Comparison of ENCODE assay signal across 8 mouse cellular contexts in the genomic region with DNA sequence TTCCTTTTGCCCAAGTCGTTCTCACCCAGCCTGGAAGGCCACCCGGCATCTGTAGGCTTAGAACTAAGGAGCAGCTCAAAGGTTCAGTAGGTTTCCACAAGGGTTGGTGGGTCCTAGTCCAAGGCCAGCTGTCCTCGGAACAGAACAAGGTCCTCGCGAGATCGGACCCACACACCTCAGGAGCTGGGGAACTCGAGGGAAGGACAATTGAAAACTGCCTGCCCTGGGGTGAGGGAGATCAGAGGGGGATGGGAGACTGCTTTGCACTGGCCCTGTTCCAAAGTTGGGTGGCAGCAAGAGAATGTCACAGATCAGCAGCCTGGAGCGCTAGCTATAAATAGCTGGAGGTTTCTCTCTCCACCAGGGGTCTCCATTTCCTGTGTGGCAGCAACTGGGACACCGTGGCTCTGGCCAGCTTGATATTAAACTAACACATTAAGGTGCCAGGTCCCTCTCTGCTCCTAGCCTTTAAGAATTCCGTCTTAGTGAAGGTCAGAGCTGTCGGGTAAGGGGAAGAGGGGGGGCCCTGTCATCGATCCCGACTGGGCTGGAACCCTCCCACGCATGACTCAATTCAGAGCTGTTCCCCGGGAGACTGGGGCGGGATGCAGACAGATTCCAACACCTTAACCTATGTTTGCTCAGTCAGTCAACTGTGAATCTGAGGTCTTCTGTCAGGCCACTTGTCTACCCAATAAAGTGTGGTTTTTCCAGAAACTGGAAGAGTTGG. TPM values are rescaled to one million over a fixed set of nuclear protein-coding genes. Genes with fewer than 3 reads are reported as not detected.
DNase-seq lines count a peak whose midpoint lies in the region; ATAC-seq and TF ChIP-seq lines count a peak whose summit lies in the region.

No protein-coding gene starts in this region.

- no peak for TF ChIP-seq CTCF in embryonic fibroblast, embryonic 13.5 days (IDR thresholded peaks at IDR 0.05; ENCODE audit: borderline replicate concordance, insufficient read depth, low read length)
- TF ChIP-seq CTCF in liver, postnatal 0 days (IDR thresholded peaks at IDR 0.05; ENCODE audit: low read depth) = peak; percentile 72

- H3K4me2 ChIP-seq in heart, embryonic 14.5 days (ENCODE audit: low read length) = peak overlapping the region; percentile 81
- peak overlapping the region; percentile 90 for H3K4me2 ChIP-seq in liver, postnatal 0 days (ENCODE audit: low read depth, low read length)
- peak overlapping the region; percentile 67 for H3K4me2 ChIP-seq in neural tube, embryonic 15.5 days

- H3K4me1 ChIP-seq in embryonic fibroblast, embryonic 13.5 days (ENCODE audit: control insufficient read depth, insufficient read depth, low read length) = 0 out of 2 replicates have a peak, but pooled peaks cover 7% of the 10 kb centered on the region
- H3K4me1 ChIP-seq in heart, embryonic 14.5 days (ENCODE audit: control insufficient read depth in 2 of 2, insufficient read depth in 2 of 2, low read length in 2 of 2) = peaks cover 19 to 37% of the 10 kb centered on the region in 2 experiments
- peaks cover 21% of the 10 kb centered on the region for H3K4me1 ChIP-seq in liver, postnatal 0 days (ENCODE audit: insufficient read depth)
- peaks cover 41% of the 10 kb centered on the region for H3K4me1 ChIP-seq in neural tube, embryonic 15.5 days

- TF ChIP-seq EP300 in liver, postnatal 0 days (IDR thresholded peaks at IDR 0.05; ENCODE audit: low read depth) = 0 out of 2 replicates have a peak, but pooled peaks have one; percentile 17

- H3K27me3 ChIP-seq in heart, embryonic 14.5 days (ENCODE audit: control insufficient read depth, insufficient read depth, low read length) = no peaks in the 10 kb centered on the region
- no peaks in the 10 kb centered on the region for H3K27me3 ChIP-seq in liver, postnatal 0 days (ENCODE audit: insufficient read depth, low read length)
- H3K27me3 ChIP-seq in neural tube, embryonic 15.5 days (replicated peaks) = no peaks in the 10 kb centered on the region

- H3K27ac ChIP-seq in embryonic fibroblast, embryonic 13.5 days (ENCODE audit: insufficient read depth, low read length) = peak overlapping the region; percentile 92
- H3K27ac ChIP-seq in heart, embryonic 14.5 days (replicated peaks in 1 of 2; ENCODE audit: control insufficient read depth in 1 of 2, insufficient read depth in 1 of 2, low read depth in 2 of 2, low read length in 2 of 2) = peak overlapping the region; percentile 95 to 98
- H3K27ac ChIP-seq in liver, postnatal 0 days (ENCODE audit: low read depth) = peak overlapping the region; percentile 91
- H3K27ac ChIP-seq in neural tube, embryonic 15.5 days (replicated peaks) = peak overlapping the region; percentile 54

- peak; percentile 39 for ATAC-seq in heart, embryonic 14.5 days (ENCODE audit: insufficient number of reproducible peaks, insufficient read depth, low FRiP score, low read depth)
- ATAC-seq in liver, postnatal 0 days = peak; percentile 32
- peak; percentile 46 for ATAC-seq in neural tube, embryonic 15.5 days (ENCODE audit: low FRiP score)

- no peak overlapping the region for H3K4me3 ChIP-seq in embryonic fibroblast, embryonic 13.5 days (ENCODE audit: insufficient read depth, low read length)
- H3K4me3 ChIP-seq in heart, embryonic 14.5 days (ENCODE audit: control insufficient read depth in 1 of 2, insufficient read depth in 1 of 2, low read depth in 1 of 2, low read length in 2 of 2) = peak overlapping the region; percentile 49 to 92
- peak overlapping the region; percentile 87 for H3K4me3 ChIP-seq in liver, postnatal 0 days (ENCODE audit: low read depth, low read length)
- peak overlapping the region; percentile 99 for H3K4me3 ChIP-seq in neural tube, embryonic 15.5 days (replicated peaks)

- 2% methylated on average over 16 of the region's 16 CpGs for WGBS in heart, embryonic 14.5 days
- WGBS in liver, postnatal 0 days (ENCODE audit: insufficient replicate concordance) = 9% methylated on average over 16 of the region's 16 CpGs
- WGBS in neural tube, embryonic 15.5 days = 9% methylated on average over 16 of the region's 16 CpGs

- peak overlapping the region; percentile 64 for H3K9ac ChIP-seq in heart, embryonic 14.5 days (ENCODE audit: low read length)
- H3K9ac ChIP-seq in liver, postnatal 0 days (replicated peaks) = peak overlapping the region; percentile 42
- peak overlapping the region; percentile 56; the same call in 1 of the 2 replicates for H3K9ac ChIP-seq in neural tube, embryonic 15.5 days (replicated peaks)

- DNase-seq in ES-CJ7 (ENCODE audit: low read depth, low spot score) = peak; percentile 84
- peak; percentile 63 to 70 for DNase-seq in adrenal gland, postnatal 4 days (ENCODE audit: low spot score in 2 of 2)
- peak; percentile 89 for DNase-seq in kidney, postnatal 14 days
- peak; percentile 80 for DNase-seq in liver, postnatal 0 days
- DNase-seq in urinary bladder, postnatal 36 days (ENCODE audit: low spot score in 2 of 2) = peak; percentile 35 to 63

- 0 out of 2 replicates have a peak, but pooled peaks have one; percentile 29 for TF ChIP-seq POLR2A in embryonic fibroblast, embryonic 13.5 days (IDR thresholded peaks at IDR 0.05; ENCODE audit: low read depth, low read length)

- H3K9me3 ChIP-seq in heart, embryonic 14.5 days (ENCODE audit: control insufficient read depth, low read length) = peaks cover 4% of the 10 kb centered on the region
- H3K9me3 ChIP-seq in liver, postnatal 0 days (ENCODE audit: low read length) = 0 out of 2 replicates have a peak, but pooled peaks cover 3% of the 10 kb centered on the region
- no peaks in the 10 kb centered on the region for H3K9me3 ChIP-seq in neural tube, embryonic 15.5 days (replicated peaks)

- peaks cover 36% of the 10 kb centered on the region for H3K36me3 ChIP-seq in heart, embryonic 14.5 days (ENCODE audit: control insufficient read depth, insufficient read depth, low read length)
- peaks cover 18% of the 10 kb centered on the region for H3K36me3 ChIP-seq in liver, postnatal 0 days (replicated peaks; ENCODE audit: insufficient read depth, low read length)
- peaks cover 20% of the 10 kb centered on the region for H3K36me3 ChIP-seq in neural tube, embryonic 15.5 days

RNA-seq across cellular contexts. Expression of gene Cox14, which starts 1.0 kb away (rescaled TPM):
- 100 to 1,000 TPM; 171 to 192 TPM for total RNA-seq in adrenal gland, postnatal 4 days (2021)
- 58.2 and 66.5 TPM in 2 replicates for polyA plus RNA-seq in embryonic fibroblast, embryonic 13.5 days (2011; ENCODE audit: insufficient read length, low read depth, missing spikeins)
- polyA plus RNA-seq in heart, embryonic 14.5 days (2014; fragmentation: Nextera tagmentation; extraction: Ambion mirVana) = 230 and 237 TPM in 2 replicates
- 111 and 117 TPM in 2 replicates for polyA plus RNA-seq in liver, postnatal 0 days (2015; fragmentation: Nextera tagmentation; extraction: Ambion mirVana)
- polyA plus RNA-seq in neural tube, embryonic 15.5 days (2015; fragmentation: Nextera tagmentation; extraction: Ambion mirVana) = 178 and 182 TPM in 2 replicates

RNA-seq across cellular contexts. Expression of gene Gpd1, which starts 7.1 kb away (rescaled TPM):
- total RNA-seq in adrenal gland, postnatal 4 days (2021) = 100 to 1,000 TPM; 259 to 304 TPM
- 0.53 and 0.54 TPM in 2 replicates for polyA plus RNA-seq in embryonic fibroblast, embryonic 13.5 days (2011; ENCODE audit: insufficient read length, low read depth, missing spikeins)
- polyA plus RNA-seq in heart, embryonic 14.5 days (2014; fragmentation: Nextera tagmentation; extraction: Ambion mirVana) = 0.80 and 1.1 TPM in 2 replicates
- 147 and 150 TPM in 2 replicates for polyA plus RNA-seq in liver, postnatal 0 days (2015; fragmentation: Nextera tagmentation; extraction: Ambion mirVana)
- polyA plus RNA-seq in neural tube, embryonic 15.5 days (2015; fragmentation: Nextera tagmentation; extraction: Ambion mirVana) = 4.5 and 5.2 TPM in 2 replicates

RNA-seq across cellular contexts. Expression of gene Gm17349, which starts 19.2 kb away (rescaled TPM):
- total RNA-seq in adrenal gland, postnatal 4 days (2021) = 10 to 100 TPM; 34.8 to 45.6 TPM
- not detected in 2 replicates for polyA plus RNA-seq in embryonic fibroblast, embryonic 13.5 days (2011; ENCODE audit: insufficient read length, low read depth, missing spikeins)
- polyA plus RNA-seq in heart, embryonic 14.5 days (2014; fragmentation: Nextera tagmentation; extraction: Ambion mirVana) = not detected in 2 replicates
- 1.3 and 2.9 TPM in 2 replicates for polyA plus RNA-seq in liver, postnatal 0 days (2015; fragmentation: Nextera tagmentation; extraction: Ambion mirVana)
- polyA plus RNA-seq in neural tube, embryonic 15.5 days (2015; fragmentation: Nextera tagmentation; extraction: Ambion mirVana) = not detected in 2 replicates

RNA-seq across cellular contexts. Expression of gene Smarcd1, which starts 22.5 kb away (rescaled TPM):
- 100 to 1,000 TPM in 1 of 2 experiments, 10 to 100 TPM in 1; 94.9 to 103 TPM for total RNA-seq in adrenal gland, postnatal 4 days (2021)
- 28.1 and 36.8 TPM in 2 replicates for polyA plus RNA-seq in embryonic fibroblast, embryonic 13.5 days (2011; ENCODE audit: insufficient read length, low read depth, missing spikeins)
- 24.7 and 27.4 TPM in 2 replicates for polyA plus RNA-seq in heart, embryonic 14.5 days (2014; fragmentation: Nextera tagmentation; extraction: Ambion mirVana)
- 4.7 and 5.3 TPM in 2 replicates for polyA plus RNA-seq in liver, postnatal 0 days (2015; fragmentation: Nextera tagmentation; extraction: Ambion mirVana)
- 80.2 and 91.5 TPM in 2 replicates for polyA plus RNA-seq in neural tube, embryonic 15.5 days (2015; fragmentation: Nextera tagmentation; extraction: Ambion mirVana)

RNA-seq across cellular contexts. Expression of gene Cers5, which starts 48.2 kb away (rescaled TPM):
- 10 to 100 TPM; 54.3 to 57.0 TPM for total RNA-seq in adrenal gland, postnatal 4 days (2021)
- 75.9 and 82.1 TPM in 2 replicates for polyA plus RNA-seq in embryonic fibroblast, embryonic 13.5 days (2011; ENCODE audit: insufficient read length, low read depth, missing spikeins)
- polyA plus RNA-seq in heart, embryonic 14.5 days (2014; fragmentation: Nextera tagmentation; extraction: Ambion mirVana) = 55.3 and 60.8 TPM in 2 replicates
- polyA plus RNA-seq in liver, postnatal 0 days (2015; fragmentation: Nextera tagmentation; extraction: Ambion mirVana) = 6.7 and 7.0 TPM in 2 replicates
- 82.2 and 92.1 TPM in 2 replicates for polyA plus RNA-seq in neural tube, embryonic 15.5 days (2015; fragmentation: Nextera tagmentation; extraction: Ambion mirVana)

Comparison
In these comparisons a context has a peak if more than half of its experiments do, and no peak if none do; other contexts are left out.
1. RNA of gene Gpd1, which starts 7.1 kb away (polyA plus RNA-seq): 147 to 150 TPM in liver, postnatal 0 days; 4.5 to 5.2 TPM in neural tube, embryonic 15.5 days, 0.80 to 1.1 TPM in heart, embryonic 14.5 days and 0.53 to 0.54 TPM in embryonic fibroblast, embryonic 13.5 days; every median in the first group is over 10 times any median in the second.
2. Peak in every context shown above with its lines, with median percentiles within 50 percentile points of each other: DNase-seq, H3K27ac ChIP-seq, ATAC-seq, H3K4me2 ChIP-seq and H3K9ac ChIP-seq.